Mouse (Mus musculus): ENCODE measurements around the gene Slc22a14.

Gene Slc22a14

DNA sequence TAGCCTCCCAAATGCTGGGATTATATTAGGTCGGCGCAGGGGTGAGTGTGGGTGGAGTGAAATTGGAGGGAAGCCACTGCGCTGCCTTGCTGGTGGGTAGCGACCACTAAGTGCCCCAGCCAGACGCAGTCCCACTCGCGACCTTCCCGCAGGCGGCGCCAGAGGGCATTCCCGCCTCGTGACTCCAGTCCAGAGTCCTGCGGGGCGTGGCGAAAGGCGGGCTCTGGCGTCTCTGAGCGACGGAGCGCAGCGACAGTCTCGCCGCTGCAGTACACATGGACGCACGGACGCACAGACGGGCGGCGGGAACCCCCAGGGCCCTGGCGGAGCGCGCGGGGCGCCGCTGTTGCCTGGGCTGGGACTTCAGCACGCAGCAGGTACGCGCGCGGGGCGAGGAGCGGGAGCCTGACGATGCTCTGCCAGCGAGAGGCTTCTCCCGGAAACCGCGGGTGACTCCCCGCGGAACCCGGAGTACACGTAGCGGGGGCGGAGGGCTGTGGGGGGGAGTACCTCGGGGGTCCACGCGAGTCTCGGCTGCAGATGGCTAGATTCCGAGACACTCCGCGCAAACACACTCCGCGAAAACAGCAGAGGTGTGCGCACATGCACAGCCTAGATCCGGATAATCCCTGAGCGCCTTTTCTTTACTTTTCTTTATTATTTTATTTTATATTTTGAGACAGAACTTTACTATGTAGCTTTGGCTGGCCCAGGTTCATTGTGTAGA is 7.9 kb downstream of the Slc22a14 start, which contains the start of gene Xylb:
Gene Xylb, plus strand, starts transcription at position 51 of the 727 bp plus-strand sequence.
- peak; percentile 86 to 93 for DNase-seq (ENCODE audit: low spot score in 2 of 2)

DNA sequence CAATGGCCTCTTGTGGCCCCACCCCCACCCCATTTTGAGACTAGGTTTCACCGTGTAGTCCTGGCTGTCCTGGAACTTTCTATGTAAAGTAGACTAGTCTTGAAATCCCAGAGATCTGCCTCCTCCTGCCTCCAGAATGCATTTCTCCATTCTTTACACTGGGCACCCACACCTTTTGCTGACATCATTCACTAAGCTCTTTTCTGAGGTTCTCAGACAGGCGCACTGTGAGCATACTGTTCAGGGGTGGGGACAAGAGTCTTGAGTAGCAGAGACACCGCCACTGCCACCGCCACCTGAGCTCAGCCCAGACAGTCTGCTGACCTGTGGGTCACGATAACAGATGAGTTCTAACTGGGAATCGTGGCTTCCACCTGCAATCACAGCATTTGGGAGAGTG is 9.4 kb downstream of the Slc22a14 start:
- DNase-seq (ENCODE audit: low spot score in 2 of 2): no peak

GRCm38 (mm10) chr9:119353926-119354325 is 11.4 kb downstream of the Slc22a14 start:
- no peak for DNase-seq (ENCODE audit: low spot score in 2 of 2)

GRCm38 (mm10) chr9:119352060-119352459 is 13.3 kb downstream of the Slc22a14 start:
- peak; percentile 52 to 76 for DNase-seq (ENCODE audit: low spot score in 2 of 2)

DNA sequence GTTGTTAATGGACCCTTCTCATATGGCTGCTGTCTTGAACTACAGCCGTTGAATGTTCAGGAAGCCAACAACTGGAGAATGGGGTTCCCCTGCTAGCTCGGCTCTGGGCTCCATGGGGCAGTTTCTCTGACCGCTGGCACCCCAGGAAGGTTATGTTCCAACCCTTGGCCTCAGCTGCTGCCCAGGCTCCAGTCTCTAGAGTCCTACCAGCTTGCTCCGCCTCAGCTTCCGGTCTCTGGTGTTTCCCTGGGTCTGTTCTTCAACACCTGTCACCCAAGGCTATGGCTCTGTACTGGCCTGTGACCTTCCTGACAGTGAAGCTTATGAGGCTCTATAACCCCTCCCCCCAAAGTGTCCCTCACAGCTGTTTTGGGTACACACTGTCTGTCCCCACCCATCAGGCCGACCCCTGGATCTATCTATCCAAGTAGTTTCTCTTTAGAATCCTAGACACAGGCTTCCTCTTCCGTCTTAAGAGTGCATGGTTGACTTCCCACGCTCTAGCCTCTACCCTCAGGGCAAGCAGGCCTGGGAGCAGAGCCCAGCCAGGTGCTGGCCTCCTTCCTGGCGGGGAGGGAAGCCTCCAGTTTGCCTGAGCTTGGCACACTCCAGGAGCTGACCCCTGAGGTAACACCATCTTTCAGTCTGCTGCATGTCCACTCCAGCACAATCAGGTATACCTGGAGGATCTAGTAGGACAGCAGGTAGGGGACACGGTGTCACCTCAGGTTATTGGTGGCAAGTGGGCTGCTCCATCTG is 14.2 kb downstream of the Slc22a14 start:
- no peak for DNase-seq (ENCODE audit: low spot score in 2 of 2)

DNA sequence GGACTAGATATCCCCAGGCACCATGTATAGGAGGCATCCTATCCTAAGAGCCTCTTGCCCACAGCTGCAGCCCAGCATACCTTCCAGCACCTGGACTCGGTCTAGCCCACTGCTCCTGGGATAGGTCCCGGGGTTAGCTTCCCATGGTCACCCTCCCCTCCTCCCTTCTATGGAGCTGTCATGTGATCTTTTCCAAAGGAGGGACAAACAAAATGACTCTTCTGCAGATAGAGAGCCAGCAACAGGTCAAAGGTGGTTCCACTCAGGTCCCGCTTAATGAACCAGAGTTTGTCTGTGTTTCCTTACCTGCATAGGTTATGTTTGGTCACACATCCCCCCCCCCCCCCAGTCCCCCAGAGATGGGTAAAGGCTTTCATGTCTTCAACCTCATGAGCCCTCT is 14.8 kb downstream of the Slc22a14 start:
- DNase-seq (ENCODE audit: low spot score in 2 of 2): no peak

DNA sequence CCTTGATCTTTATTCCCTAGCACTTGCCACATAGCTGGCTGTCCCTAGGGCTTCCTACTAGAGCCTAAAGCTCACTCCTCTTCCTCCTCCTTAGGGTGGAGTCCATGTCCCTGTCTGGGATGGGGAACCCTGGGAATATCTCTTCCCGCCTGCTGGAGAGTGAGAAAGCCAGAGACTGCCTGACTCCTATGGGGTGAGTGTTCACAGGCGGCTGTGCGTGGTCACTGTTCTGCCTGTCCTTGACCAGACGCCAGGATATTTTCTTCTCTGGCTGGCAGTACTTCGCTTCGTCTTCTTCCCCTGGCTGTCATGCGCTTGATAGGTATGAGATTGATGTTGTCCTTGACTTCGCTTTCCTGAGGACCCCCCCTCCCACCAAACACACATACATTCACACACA is 19.0 kb downstream of the Slc22a14 start:
- DNase-seq (ENCODE audit: low spot score in 2 of 2): no peak

GRCm38 (mm10) chr9:119342728-119343127 is 22.6 kb downstream of the Slc22a14 start:
- DNase-seq (ENCODE audit: low spot score in 2 of 2): no peak

DNA sequence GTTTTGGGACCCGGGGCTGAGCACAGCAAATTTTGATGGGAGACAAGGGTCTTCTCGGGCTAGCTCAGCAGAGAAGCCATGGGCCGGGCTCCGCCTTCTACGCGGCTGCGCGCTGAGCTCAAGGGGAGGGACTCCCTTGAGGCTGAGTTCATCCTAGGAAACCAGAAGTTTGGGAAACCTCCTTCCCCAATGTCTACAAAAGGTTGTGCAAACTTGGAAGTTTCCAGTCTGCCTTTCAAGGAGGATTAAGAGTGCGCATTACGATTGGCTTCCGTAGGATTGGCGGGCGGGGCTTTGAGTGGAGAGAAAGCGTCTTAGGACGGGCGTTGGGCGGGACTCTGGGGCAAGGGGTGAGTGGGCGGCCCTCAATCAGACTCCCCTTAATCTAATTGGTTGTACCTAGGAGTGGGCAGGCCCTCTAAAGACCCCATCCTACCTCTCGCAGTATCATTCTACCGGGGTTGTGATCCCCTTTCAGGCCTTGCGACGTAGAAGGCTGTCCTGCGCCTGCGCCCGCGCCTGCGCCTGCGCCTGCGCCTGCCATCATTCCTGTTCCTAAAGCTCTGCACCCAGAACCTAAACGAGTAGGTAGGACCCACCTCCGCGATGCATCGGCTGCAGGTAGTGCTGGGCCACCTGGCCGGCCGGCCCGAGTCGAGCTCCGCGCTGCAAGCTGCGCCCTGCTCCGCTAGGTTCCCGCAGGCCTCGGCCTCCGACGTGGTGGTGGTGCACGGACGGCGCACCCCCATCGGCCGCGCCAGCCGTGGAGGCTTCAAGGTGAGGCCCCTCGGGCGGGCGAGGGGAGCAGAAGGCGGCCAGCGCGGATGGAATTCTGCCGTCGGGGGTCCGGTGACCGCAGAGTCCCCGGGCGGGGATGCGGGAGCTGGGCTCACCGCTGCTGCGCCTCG is 24.2 kb downstream of the Slc22a14 start, which contains the start of gene Myd88:
Gene Myd88, minus strand, starts transcription at position 503 of the 908 bp plus-strand sequence.
- DNase-seq (ENCODE audit: low spot score in 2 of 2): peak; percentile 94 to 98

DNA sequence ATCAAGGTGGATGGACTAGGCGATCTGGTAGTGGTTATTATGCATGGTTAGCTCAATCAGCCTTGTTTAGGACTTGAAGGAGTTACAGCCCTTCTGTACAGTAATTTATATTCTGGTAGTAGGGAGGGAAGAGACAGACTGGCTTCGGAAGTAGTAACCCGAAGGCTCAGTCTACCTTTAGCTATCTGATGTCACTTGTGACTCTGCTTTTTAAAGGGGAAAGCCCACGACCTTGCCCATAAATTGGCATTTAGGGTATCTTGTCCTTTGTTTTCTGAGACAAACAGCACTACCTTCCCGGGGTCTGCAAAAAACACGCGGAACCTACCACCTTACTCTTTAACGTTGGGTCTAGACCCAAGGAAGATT is 25.2 kb downstream of the Slc22a14 start:
- no peak for DNase-seq (ENCODE audit: low spot score in 2 of 2)

DNA sequence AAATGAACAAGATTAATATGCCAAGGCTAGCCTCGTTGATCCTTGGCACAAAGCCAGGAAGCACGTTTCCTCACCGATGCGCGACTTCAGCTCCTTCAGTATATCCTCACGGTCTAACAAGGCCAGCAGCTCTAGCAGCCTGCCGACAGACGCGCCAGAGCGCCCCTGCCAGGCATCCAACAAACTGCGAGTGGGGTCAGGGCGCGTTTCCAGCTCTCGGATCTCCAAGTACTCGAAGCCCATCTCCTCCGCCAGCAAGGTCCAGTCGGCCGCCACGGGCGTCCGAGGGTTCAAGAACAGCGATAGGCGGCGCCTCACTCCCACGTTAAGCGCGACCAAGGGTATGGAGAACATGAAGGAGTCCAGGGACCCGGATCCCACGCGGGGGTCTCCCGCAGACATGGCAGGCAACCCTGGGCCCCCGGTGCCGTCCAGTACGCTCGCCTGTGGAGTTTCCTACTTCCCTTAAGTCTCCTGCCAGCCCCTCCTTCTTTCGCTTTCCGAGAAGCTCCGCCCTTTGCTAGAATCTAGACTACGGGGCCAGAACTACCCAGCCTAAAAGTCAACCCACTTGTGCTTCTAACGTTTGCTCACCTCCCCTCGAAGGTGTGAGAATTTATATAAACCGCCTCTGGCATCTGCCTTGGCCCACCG is 25.7 kb downstream of the Slc22a14 start, which contains the start of gene Acaa1a:
Gene Acaa1a, plus strand, starts transcription at position 119 of the 654 bp plus-strand sequence.
- peak; percentile 73 to 78 for DNase-seq (ENCODE audit: low spot score in 2 of 2)

- no peak for DNase-seq (ENCODE audit: low spot score in 2 of 2)
These were observed 26.2 kb downstream of the Slc22a14 start for GRCm38 (mm10) chr9:119339106-119339505.

- DNase-seq (ENCODE audit: low spot score in 2 of 2): no peak
These were observed 27.0 kb downstream of the Slc22a14 start for GRCm38 (mm10) chr9:119338350-119338749.

GRCm38 (mm10) chr9:119337842-119338241 is 27.5 kb downstream of the Slc22a14 start:
- no peak for DNase-seq (ENCODE audit: low spot score in 2 of 2)

GRCm38 (mm10) chr9:119335571-119335970 is 29.8 kb downstream of the Slc22a14 start:
- no peak for DNase-seq (ENCODE audit: low spot score in 2 of 2)

GRCm38 (mm10) chr9:119334834-119335233 is 30.5 kb downstream of the Slc22a14 start:
- DNase-seq (ENCODE audit: low spot score in 2 of 2): no peak

GRCm38 (mm10) chr9:119334324-119334723 is 31.0 kb downstream of the Slc22a14 start:
- peak in 1 of 2 experiments; percentile 47 for DNase-seq (ENCODE audit: low spot score in 2 of 2)

DNA sequence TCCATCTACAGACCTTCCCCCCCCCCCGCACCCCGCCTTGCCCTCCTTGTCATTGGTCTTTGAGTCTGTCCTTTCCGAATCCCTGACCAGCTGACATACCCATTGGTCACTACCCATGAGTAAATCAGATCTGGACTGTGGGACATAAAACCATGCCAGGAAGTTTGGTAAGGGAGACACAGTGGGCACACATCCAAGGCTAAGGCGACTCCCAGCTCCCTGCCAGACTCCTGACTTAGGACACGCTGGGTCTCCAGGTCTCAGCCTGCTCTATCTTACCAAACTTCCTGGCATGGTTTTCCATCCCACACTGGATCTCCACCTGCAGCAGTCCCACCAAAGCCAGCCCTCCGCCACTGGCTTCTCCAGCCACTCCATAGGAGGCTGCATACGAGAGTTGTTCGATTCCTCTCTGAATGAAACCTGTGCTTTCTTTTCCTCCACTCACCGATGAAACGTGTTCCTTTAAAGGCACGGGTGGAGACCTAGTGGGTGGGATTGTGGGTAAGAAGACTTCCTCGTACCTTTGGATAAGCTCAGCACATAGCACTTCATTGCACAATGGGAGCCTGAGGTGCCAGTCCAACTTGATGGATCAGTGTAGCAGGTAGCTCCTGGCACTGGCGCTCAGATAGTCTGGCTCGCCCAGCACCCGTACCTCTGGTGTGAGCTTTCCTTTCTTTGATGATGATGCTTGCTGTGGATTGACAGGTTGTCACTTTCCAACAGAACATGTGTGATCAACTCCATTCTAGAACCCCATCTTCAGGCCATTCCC is 35.0 kb downstream of the Slc22a14 start:
- peak in 1 of 2 experiments; percentile 51 for DNase-seq (ENCODE audit: low spot score in 2 of 2)

DNA sequence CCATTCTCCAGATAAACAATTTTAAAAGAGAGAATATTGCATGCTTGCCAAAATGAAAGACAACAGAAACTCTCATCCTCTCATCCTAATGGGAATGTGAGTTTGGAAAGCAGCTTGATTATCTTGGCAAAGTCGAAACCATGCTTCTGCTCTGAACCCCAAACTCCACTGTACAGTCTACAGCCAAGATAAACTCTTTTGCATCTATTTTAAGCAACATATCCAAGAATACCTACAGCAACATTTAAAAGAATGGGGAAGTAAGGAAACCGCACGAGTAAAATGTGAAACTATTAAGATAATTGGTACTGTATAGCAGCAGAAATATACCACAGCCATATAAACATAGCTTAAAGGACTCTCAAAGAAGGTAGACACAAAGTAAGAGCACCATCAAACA is 36.9 kb downstream of the Slc22a14 start:
- no peak for DNase-seq (ENCODE audit: low spot score in 2 of 2)

GRCm38 (mm10) chr9:119324130-119324529 is 41.2 kb downstream of the Slc22a14 start:
- DNase-seq (ENCODE audit: low spot score in 2 of 2): no peak
